Mouse (Mus musculus) testis, postnatal 14 days (tissue): ENCODE measurements around the gene Mapk8ip1.

ENCODE experiments used
- DNase-seq: peaks from one replicate; pipeline ENCODE4 v3.0.0; 2021; ENCODE audit warnings: low spot score

The Mapk8ip1 gene

DNA sequence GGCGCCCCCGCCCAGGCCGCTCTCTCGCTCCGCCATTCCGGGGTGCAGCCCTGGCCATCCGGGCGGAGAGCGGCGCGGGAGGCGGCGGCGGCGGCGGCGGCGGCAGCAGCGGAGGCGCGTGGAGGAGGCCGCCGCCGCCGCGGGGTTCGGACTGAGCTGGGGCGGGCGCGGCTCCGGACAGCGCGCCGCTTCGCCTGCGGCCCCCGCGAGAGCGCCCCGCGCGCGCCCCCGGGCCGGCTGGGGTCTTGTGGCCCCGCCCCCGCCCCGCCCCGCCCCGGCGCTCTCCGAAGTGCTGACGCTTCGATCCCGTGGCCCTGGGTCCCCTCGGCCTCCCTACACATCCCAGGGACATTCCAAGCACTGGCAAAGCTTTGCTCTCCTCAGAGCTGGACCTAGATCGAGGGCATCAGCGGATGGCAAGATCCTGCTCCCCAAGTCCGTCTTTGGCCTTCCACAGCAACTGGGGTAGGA, at the start of gene Mapk8ip1:
Gene Mapk8ip1 (minus strand): TSS at position 173 of the 471 bp plus-strand sequence.
- DNase-seq, result no peak

DNA sequence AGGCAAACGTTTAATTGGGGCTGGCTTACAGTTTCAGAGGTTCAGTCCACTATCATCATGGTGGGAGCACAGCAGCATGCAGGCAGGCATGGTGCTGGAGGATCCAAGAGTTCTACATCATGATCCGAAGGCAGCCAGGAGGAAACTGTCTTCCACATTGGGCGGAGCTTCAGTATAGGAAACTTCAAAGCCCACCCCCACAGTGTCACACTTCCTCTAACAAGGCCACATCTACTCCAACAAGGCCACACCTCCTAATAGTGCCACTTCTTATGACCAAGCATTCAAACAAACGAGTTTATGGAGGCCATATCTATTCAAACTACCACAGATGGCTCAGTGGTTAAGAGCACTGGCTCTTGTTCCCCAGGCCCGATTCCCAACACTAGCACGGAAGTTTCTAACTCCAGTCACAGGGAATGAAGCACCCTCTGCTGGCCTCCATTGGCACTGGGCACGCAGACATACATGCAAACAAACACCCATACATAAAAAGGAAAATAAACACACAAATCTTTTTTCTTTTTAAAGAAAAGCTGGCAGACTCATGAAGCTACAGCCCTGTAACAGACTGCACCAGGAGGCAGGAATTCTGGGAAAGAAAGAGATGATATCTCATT, 46.2 kb upstream of the Mapk8ip1 start:
- no peak for DNase-seq

DNA sequence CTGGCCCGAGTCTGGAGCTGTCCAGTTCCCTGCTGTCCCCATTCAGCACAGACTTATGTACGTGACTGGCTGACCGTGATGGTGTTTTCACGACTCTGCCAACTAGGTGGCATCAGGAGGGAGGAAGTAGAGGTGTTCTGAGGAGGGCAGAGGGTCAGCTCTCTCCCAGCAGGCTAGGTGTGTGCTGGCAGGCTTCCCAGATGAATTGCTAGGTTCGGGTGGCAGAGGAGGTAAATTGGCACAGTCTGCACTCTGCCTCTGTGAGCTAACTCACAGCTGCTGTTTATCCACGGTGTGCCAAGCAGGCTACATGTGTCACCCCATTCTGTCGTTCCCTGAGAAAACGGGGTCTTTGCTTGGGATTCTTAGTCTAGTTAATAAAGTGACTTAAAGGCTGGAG, 45.6 kb upstream of the Mapk8ip1 start:
- no peak for DNase-seq

DNA sequence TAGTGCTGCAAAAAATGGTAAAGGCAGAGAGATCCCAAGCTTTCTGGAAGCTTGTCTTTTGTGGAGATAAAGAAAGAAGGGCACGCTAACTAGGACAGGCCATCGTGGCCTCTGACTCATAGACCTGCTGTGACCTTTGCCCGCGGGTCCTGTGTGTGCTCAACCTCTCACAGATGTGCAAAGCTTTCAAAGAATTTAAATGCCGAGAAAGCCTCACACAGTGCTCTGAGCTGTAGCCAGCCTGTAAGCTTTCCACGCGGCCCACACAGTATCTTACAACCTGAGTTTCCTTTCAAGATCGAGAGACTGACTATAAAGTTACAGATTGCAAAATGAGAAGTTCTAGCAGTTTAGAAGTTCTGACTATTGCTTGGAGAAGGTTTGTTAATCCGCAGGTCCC, 44.8 kb upstream of the Mapk8ip1 start:
- no peak for DNase-seq

DNA sequence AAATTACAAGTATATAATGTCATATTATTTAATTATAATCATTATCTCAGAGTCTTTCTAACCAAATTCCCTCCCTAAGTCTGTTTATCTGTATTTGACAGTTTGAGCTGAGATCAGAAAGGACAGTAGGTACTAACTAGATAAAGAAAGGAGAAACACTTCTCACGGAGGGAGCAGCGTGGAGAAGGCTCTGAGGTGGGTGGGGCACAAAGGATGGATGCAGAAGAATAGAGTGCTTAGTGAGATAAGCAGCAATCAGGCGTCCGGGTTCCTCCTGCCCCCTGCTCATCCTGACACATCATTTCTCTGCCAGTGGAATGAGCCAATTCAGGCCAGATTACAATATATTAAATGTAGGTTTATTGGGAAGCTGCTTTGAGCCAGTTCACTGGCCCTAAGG, 43.3 kb upstream of the Mapk8ip1 start:
- DNase-seq, result no peak

DNA sequence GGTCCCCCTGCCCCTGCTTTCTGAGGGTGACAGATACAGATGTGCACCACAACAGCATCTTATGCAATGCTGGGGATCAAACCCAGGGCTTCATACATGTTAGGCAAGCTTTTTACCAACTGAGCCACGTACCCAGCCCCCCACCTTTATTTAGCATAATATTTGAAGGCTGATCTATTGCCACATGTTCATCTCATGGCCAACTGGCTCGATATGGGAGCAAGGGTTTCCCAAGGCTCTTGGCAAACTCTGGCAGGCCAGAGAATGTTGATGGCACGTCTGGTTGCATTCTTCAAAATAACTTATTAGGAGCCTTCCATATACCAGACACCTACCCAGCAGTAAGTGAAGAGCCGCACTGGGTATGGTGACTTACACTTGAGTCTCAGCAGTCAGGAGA, 42.2 kb upstream of the Mapk8ip1 start:
- no peak for DNase-seq

DNA sequence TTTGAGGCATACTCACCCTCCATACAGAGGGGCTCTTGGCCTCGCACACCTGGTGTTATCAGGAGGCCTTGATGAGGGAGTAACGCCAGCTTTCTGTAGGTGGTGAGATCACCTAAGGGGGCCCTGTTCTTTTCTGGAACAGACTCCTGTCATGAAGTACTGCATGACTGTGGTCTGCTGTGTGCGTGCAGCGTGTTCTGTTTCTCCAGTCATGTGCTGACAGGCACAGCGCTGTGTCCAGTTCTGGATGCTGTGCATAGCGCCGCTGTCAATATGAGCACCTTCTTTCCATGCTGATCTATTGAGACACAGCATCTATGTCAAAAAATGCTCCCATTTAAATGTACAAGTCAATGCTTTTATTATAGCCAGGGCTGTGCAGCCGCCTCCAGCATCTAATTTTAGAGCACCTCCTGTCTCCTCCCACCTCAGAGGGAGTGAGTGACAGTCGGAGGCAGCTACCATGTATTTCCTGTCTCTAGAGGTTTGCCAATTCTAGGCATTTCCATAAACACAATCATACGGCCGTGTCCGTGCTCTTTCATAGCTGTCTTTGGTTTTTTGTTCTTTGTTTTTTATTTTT, 41.4 kb upstream of the Mapk8ip1 start:
- DNase-seq, result no peak

DNA sequence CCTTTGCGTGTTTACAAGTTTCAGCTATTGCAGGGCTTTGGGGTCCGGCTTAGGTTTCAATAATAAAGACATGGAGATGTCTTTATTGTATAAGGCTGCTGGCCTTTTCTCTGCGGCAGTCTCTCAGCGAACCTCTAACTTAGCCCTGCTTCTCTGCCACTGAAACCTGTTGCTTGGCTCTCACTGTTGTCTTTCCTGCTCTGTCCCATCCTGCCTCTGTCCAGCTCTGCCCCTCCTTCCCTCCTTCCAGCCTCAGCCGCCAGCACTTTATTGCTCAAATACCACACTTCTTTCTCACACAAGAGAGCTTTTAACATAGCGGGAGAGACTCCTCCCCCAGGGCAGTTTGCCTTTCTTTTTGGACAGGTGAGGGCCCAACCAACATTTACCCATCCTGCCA, 39.4 kb upstream of the Mapk8ip1 start:
- no peak for DNase-seq

DNA sequence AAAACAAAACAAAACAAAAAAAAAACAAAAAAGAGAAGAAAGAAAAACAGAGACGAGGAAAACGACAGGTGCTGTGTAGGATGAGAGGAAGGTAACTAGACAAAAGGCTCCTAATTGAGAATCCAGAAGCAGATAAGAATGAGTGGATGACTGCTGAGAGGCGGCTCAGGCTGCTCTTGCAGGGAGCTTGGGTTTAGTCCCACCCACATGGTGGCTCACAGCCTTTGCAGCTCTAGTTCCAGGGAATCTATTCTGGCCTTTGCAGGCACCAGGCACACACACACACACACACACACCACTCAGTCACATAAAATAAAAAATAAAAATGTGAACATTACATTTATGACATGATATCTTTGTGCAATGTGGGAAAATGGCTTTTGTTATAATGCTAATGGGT, 37.5 kb upstream of the Mapk8ip1 start:
- DNase-seq, result no peak

DNA sequence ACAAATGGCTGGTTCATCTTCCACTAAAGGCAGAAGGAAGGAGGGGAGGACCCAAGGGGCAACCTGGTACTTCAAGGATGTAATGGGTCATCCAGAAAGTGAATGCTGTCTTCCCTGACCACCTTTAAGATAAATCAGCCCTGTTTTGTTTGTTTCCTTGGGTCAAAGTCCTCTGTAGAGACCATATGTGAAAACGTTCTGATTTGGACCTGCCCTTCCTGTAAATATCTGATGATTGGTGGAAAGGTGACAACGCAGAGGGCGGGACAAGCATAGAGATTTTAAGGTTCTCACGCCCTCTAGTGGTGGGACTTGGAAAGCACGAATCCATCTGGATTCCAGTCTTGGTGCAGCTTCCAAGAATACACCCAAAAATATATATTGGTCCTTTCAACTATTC, 36.8 kb upstream of the Mapk8ip1 start:
- DNase-seq, result peak; percentile 62

DNA sequence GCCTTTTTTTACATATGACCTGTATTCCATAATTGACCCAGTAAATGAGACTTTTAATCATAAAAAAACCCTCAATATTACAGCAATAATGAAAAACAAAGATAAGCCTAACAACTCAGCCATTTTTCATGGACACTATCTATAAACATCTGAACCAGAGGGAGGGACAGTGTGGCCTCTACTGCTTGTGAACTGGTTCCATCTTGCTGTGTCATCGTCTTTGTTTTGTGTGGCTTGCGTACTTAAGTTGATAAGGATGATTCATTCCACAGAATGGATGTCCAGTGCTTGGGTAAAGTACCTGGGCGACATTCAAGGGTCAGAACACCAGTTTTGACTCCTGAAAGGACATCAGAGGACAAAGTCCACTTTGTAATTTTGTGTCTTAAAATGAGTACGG, 36.3 kb upstream of the Mapk8ip1 start:
- no peak for DNase-seq

DNA sequence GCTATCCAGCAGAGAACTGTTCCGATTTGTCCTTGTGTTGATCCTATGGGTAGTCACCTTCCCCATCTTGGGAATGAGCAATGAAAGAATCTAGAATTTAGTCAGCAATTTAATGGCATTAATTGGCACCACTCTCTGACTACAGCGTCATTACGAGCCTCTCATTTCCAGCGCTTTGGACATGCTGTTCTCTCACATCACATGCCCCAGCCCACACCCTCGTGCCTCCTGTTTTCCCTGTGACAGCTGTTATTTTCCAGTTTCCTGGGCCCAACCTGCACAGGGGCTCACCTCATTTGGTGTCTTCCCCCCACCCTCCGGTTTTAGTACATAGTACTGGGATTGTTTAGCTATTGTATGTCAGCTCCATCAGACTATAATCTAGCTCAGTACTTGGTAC, 34.0 kb upstream of the Mapk8ip1 start:
- no peak for DNase-seq

DNA sequence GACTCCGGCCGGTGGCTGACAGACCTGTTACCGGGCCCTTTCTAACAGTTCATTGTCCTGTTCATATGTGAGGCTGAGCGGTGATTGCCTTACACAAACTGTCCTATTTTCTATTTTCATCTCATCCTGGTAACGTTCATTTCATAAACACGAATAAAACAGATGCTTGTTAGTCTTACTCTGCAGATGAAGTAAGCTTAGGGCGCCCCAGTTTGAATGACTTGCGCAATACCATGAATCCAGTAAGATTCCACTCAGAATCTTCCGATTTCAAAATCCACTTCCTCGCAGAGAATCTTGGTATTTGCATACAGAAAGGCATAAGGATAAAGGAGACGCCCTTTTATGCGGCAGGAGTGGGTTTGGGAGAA, 33.3 kb upstream of the Mapk8ip1 start:
- no peak for DNase-seq

DNA sequence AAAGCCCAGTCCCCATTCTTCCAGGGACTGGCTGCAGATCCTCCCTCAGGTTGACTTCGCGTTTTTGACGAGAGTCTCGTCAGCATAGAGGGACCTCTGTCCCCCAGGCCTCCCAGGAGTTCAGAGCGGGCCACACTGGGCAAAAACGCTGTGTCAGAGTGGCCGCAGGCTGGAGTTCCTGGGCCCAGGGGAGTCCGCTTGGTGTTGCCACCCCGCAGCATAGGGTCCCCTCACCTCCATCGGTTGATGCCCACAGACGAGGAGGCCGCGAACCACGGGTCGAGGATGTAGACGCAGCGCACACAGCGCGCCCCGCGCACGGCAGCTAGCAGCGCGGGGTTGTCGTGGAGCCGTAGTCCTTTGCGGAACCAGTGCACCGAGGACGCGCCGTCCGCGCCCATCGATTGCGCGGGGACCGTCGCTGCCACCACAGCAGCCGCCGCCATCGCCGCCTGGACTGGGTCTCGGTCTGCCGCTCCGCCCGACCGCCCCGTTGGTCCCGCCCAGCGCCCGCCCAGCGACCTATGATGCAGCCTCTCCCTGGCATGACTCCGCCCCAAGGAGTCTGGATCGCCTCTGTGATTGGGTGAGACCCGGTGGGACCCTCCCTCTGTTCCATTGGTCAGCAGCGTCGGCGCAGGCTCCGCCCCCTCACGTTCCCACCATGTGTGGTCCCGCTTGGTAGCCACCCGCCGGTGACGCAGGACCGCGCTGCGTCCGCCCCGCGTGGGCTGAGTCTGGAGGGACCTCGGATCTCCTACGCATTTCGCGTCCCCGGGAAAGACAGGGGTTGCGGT, 32.7 kb upstream of the Mapk8ip1 start, which contains the start of gene Cry2:
Gene Cry2 (minus strand): TSS at position 466 of the 797 bp plus-strand sequence.
- peak; percentile 99 for DNase-seq

DNA sequence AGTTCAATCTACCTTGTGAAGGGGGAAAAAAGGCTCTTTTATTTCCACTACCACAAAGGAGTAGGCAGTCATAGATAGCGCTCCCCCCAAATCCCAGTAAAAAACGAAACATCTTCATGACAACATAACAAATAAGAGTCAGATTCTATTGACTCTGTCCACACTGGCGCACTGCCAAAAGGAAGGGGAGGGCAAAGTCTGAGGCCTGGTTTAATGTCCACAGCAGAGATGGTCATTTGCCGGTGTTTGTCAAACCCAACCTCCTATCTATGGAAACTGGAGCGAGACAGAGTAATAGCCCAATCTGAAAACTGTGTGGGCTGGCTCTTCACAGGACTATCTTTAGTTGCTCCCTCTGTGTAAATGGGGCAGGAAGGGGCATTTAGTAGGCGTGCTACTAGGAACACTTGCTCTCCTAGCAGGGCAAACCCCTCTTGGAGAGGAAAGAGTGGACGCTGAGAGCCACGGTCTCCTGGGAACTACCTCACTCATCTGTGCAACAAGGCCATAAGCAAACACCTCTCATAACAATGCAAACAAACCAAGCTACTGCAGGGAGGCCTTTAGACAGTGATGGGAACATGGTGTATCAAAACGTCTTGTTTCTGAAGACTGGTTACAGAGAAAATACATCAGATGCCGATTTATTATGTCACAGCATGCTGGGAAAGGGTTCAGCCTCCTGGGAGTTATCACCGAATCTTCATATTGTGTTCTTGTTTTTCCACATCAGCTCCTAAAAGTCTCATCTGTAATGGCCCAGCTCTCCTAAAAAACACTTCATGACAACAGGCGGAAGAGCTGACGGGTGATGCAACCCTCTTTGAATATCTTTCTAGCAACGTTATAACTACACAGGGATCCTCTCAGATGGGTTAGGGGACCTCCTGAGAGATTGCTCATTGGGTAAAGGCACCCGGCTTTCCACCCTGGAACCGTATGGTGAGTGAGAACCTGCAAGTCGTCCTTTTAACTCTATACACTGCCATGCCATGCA, 31.5 kb upstream of the Mapk8ip1 start:
- peak; percentile 68 for DNase-seq

DNA sequence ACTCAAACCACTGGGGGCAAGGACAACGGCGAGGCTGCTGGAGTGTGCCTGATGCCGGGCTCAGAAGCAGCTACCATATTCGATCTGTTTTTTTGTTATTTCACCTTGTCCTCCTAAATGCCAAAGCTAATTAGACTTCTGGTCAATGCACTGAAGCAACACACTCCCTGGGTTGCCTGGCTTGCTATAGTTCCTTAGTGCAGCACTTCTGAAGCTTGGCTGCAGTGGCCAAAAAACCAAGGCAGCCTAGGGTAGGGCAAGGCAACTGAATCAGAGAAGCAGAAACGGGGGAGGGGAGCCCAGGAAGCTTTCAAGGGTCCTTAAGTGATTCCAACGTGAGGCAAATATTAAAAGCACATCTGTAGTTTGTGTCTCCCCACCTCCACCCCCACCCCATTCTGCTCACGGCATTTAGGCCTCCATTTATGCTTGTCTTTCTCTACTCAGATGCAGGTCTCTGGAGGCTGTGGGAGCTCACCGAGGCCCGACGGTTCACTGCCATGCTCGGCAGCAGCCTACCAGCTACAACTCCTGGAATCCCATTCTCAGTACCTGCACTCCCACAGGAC, 30.6 kb upstream of the Mapk8ip1 start:
- DNase-seq, result no peak

DNA sequence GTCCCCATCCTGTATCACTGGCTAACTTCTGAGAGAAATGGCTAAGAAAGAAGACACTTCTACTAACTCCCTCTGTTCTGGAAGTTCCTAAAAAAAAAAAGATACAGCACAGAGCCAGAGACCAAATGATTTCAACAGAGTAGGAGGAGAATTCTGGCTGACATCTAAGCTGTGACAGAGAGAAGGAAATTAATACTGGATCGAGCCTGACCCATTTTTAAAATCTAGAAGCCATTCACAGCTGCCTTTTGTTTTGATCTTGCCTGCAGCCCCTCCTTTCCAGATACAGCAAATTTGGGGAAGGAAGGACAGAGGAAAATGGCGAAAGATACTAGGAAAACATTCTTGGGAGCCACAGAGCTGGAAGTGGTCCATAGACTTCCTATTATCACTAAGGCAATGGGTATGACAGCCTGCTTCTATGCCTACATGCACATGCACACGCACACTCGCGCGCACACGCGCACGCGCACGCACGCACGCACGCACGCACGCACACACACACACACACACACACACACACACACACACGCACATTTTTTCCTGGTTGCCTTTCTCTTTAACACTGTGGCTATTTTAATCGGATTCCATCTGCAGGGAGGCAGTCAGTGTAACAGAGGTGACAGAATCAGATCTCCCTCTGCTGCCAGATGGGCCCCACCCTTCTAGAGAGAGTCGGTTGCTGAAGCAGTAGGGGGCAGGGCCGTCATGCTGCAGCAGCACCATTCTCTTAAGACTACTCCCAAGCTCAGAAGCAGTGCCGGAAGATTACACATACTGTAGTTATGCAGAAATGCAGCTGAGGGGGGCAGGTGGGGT, 29.9 kb upstream of the Mapk8ip1 start:
- DNase-seq, result peak; percentile 45

DNA sequence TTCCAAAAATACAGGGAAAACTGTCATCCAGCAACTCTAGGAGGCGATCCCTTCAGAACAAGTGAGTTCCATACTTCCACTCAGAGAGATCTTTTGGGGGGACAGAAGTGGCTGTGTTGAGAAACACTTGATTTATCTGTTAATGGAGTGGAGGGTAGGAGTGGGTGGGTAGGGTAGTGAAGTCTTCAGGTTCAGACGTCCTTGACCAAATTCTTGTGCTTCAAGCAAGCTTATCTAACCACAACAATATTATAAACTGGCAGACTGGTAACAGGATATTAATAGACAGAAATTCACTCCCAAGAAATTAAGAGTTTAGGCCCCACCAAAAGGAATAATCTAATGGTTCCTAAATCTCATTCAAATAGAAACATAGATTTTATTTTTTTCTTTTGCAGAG, 29.0 kb upstream of the Mapk8ip1 start:
- no peak for DNase-seq

DNA sequence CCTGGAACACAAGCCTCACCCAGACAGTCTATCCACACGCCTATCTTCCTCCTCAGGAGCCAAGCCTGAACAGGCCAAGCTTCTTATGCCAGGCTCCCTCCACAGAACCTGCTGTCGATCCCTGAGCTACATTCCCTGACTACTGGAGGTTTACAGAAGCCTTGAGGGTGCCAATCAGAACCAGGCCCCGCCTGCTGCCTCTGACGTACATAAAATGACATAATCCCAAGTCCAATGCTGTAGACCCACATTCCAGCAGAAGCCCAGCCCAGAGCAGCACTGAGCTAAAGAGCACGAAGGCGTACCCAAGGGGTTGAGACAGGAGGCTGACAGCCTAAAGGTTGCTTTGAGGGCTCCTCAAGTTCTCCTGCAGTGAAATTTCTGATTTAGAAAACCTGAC, 26.8 kb upstream of the Mapk8ip1 start:
- DNase-seq, result peak; percentile 29

DNA sequence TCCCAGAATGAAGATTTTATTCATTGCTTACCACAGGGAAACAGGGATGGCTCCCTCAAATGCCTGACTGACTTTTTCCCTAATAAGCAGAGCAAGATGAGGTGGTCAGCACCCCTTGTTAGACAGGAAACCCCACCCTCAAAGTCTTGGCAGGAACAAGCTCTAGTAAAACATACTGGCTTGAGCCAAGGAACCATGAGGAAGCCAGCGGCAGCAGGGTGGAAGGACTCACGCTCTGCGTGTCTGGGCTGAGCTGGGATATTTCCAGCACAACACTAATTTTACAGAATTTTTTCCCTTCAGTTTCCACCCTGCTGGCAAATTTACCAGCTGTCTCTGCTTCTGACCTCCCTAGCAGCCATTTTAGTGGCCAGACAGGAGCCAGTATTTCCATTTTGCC, 25.4 kb upstream of the Mapk8ip1 start:
- peak; percentile 34 for DNase-seq

DNA sequence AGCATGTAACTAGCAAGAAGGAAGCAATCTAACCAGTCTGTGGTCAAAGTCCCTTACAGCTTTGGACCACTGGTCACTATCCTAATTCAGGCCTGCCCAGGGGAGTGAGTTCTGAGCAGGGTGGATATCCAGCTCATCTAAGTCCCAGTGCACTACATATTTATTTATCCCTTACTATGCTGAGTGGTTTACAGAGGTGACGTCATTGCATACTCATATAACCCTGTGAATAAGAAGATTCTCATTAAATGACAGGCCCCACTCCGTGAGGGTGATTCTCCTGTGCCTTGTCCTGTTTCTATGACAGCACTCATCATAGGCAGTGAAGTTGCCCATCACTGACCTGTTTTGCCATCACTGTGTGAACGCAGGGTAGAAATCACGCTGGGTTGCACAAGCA, 24.3 kb upstream of the Mapk8ip1 start:
- DNase-seq, result no peak
